Mouse (Mus musculus) urinary bladder, postnatal 10 days (tissue): ENCODE results near the gene Rspo1.
A peak's percentile ranks its signal among the peaks of the same experiment; 100 is the strongest.
"Not testable (repeated sequence)": the region's sequence is repeated elsewhere in the genome, so short reads cannot be mapped to it uniquely, and the experiment has no call there.

ENCODE experiments used
- DNase-seq: peaks from one replicate; pipeline ENCODE4 v3.0.0; 2022; ENCODE audit warnings: low spot score

The Rspo1 gene

DNA sequence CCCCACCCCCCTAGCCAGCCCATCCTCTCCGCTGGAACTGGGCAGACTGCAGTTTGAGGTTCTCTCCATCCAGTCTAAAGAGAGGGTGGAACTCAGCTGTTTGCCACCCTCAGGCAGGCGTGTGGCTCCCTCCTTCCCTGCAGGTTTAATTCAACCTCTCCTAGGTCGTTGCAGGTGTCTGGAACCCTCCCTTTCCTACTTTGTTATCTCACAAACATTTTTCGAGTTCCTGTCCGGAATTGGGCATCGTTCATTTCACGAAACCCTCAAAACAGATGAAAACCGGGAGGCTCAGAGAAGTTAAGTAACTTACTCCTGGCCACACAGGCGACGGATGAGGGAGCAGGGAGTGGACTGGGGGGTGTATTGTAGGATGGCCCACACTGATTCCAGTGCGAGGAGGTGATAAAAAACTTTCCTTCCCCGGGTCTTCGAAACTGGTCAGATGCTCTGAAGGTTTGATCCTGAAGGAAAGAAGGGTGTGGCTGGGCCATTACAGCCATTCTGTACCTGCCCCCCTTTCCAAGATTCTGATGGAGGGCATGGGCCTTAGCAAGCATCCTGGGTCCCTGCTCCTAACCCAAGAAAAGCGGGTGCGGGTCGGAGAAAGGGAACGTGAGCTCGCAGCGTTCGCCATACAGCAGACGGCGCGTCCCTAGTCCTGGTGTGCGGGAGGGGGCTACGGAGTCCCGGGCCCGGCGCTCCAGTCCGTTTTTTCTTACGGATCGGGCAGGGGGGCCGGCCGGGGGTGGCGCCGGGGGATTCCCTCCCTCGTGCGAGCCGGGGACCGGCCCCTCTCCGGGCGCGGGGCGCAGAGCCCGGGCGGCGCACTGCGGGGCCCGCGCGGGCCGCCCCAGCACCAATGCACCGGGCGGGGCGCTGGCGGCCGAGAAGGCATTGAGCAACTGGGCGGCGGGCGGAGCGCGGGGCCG is at the start of gene Rspo1:
Gene Rspo1 (plus strand): TSS at position 760 of the 932 bp plus-strand sequence.
- no peak for DNase-seq

DNA sequence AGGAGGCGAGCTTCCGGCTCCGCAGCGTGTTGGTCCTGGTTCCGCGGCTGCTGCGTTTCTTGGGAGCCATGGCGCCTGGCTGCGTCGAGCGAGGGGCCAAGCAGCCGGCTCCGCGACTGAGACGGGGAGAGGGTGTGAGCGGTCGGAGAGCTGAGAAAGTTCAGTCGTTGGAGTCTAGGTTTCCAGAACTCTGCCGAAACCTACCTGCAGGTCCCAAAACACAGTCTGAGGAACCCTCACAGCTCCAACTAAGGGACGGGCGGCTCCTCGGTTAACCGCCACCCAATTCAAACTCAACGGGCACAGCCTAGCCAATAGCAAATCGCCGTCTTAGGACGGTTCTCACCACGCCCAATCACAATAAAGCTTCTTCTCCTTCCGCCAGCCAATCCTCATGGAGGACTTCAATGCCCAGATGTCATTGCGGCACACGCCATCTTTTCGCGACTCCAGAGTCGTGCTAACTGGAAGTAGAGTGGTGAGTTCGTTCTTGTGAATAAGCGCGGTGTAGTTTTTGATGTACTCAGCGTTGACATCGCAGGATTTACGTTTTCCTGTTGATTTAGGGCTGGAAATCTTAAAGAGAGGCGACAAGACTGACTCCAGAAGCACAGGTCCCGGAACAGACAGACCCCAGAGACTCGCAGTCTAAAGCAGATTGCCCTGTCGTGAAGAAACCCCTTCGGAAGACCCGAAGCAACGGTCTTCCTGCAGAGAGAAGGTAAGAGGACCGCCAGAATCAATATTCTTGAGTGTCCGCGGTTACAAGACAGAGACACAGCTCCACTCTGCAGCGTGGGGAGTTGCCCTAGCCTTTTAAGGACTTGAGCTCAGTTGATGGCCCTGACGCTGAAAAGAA is 49.4 kb upstream of the Rspo1 start, which contains the start of gene 9930104L06Rik:
Gene 9930104L06Rik (plus strand): TSS at position 436 of the 859 bp plus-strand sequence.
- peak; percentile 64 for DNase-seq

GRCm38 (mm10) chr4:124939211-124939610 is 47.0 kb upstream of the Rspo1 start, which contains the start of gene Cdca8:
Cdca8 (minus strand) TSS chr4:124939311.
- DNase-seq = not testable (repeated sequence)

DNA sequence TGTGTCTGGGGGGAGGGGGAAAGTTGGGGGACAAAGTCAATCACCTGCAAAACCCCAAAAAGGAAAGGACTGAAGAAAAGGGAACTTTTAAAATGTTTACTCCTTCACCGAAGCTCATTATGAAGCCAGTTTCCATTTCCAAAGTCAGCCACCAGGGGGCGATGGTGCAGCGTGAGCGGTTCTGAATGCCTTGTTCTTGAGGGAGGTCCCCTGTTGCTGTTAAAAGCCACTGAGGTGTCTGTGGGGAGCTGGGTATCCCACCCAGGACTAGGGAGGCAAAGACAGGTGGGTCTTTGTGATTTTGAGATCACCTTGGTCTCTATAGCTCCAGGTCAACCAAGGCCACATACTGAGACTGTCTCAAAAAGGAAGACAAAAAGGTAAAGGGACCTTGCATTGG is 43.2 kb upstream of the Rspo1 start:
- peak; percentile 49 for DNase-seq

DNA sequence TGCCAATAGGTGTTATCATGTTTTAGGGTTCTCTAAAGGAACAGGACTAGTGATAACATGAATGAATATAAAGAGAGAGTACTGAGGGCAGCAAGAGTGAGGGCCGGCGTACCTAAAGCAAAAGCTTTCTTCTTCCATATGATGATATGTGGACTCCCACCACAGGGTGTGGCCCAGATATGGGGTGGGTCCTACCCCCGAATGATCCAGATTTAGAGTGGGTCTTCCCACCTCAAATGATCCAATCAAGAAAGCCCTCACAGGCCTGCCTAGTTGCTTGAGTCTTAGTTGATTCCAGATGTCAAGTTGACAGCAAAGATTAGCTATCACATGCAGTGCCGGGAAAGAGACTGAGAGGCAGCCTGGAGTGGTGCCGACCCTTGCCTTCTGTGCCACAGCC is 42.4 kb upstream of the Rspo1 start:
- no peak for DNase-seq

GRCm38 (mm10) chr4:124944961-124945360 is 41.3 kb upstream of the Rspo1 start:
- DNase-seq = no peak

DNA sequence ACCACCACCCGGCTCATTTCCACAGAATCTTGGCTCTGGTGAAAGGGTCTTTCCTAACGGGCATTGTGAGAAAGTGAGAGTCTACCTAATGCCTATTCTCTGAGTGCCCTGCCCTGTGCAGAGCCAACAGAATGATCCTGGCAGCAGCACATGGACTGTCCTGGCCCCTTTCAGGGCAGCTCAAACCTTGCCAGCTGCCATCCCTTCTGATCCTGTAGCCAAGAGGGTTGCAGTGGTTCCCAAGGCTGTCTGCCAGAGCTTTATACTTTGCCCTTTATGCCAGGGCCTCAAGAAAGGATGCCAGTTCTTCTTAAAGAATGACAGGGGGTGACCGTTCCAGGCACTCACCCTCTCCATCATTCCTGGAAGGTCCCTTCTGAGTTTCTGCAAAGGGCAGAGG is 36.7 kb upstream of the Rspo1 start:
- no peak for DNase-seq

- DNase-seq = no peak
Measured at GRCm38 (mm10) chr4:124950181-124951035, 35.8 kb upstream of the Rspo1 start.

- no peak for DNase-seq
Measured at GRCm38 (mm10) chr4:124951036-124951433, 35.2 kb upstream of the Rspo1 start.

DNA sequence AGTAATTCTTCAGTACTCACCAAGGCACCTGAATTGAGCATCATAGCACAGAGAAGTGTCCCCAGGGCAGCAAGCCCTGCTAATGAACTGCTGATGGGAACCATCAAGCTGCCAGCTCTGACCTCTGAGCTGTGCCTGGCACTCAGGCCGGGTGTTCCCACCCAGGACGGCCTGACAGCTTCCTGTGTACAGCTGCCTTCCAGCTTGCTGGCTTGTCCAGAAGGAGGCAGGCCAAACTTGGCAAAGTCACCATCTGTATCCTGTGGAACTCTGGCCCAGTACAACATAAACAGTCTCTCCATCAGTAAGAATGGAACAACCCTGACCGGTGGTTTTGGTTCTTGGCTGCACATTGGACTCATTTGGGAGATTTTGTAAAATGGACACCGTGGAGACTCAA is 32.7 kb upstream of the Rspo1 start:
- no peak for DNase-seq

GRCm38 (mm10) chr4:124957284-124957683 is 28.9 kb upstream of the Rspo1 start:
- no peak for DNase-seq

GRCm38 (mm10) chr4:124959062-124959461 is 27.2 kb upstream of the Rspo1 start:
- DNase-seq = no peak

DNA sequence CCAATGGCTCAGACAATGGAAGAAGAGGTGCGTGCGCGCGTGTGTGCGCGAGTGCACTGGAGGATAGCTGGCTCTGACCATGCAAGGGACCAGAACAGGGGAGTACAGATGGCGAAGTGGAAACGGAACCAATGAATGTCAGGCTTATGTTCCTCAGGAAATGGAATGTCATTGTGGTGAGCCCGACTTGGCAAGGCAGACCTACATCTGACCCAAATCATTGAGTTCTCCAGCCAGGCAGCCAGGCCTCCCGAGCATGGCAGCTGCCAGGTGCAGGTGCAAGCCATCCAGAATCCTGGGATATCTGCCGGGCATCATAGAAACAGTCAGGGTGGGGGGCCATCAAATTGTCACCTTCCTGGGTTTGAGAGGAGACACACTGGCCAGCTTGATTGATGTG is 25.3 kb upstream of the Rspo1 start:
- DNase-seq = no peak

- no peak for DNase-seq
Measured at GRCm38 (mm10) chr4:124962576-124962975, 23.7 kb upstream of the Rspo1 start.

DNA sequence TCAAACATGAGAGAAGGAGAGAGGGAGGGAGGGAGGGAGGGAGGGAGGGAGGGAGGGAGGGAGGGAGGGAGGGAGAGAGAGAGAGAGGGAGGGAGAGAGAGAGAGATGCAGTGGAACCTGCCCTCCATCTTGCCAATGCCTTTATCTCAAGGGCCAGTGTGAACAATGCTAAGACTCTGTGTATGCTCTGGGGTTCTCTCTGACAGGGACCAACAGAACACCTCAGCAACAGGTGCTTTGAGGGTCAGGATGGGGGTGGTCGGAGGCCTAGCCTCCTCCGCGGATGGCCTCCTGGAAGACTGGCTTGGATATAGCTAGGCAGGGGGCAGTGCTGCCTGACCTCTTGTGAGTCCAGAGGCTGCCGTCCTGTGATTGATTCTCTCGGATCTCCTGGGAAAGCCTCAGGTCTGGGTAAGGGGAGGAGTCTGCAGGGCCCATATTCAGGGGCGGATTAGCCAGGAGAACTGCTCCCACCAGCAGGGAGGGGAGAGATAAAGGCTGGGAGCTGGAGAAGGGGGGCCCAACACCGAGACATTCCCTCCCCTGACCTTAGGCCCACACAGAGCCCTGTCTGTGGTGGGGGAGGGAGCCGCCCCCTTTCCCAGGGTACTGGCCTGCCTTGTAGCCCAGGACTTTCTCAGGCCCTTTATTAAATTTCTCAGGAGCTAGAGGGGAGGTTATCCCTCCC is 21.2 kb upstream of the Rspo1 start:
- DNase-seq = no peak

DNA sequence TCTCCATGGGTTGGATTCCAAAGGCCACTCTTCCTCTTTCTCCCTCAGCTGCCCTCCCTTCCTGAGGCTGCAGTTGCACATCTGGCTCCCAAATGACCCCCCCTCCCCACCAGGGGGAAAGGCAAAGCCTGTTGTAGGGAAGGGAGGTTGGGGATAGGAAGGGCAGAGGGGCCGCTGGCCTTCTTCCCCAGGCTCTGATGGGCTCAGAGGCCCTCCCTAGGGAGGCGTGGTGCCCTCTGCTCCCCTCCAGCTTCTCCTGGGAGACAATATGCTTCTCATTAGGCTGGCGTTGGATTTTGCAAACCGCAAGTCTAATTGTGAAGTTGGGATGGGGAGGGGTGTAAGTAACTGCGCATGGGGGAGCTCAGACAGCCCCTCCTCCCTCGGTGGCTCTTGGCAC is 17.5 kb upstream of the Rspo1 start:
- DNase-seq = no peak

- DNase-seq = no peak
Measured at GRCm38 (mm10) chr4:124969219-124969848, 16.9 kb upstream of the Rspo1 start.

DNA sequence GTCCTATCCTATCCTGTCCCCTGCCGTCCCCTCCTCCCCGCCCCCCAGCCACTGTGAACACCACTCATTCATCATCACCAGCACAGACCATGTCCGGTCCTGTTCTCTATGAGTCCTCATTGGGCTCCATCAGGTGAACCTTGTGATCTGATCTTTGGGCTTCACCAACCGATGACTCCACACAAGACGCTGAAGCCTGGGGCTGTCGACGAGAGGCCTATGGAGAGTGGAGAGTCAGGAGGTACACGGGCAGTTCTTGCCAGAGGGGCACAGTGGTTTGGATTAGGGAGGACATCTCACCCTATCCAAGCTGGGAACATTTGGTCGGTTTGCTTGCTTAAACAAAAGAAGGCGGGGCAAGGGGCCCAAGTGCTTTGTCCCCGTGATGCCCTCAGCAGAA is 16.0 kb upstream of the Rspo1 start:
- no peak for DNase-seq

GRCm38 (mm10) chr4:124970677-124971076 is 15.6 kb upstream of the Rspo1 start:
- no peak for DNase-seq

- DNase-seq = no peak
Measured at GRCm38 (mm10) chr4:124971094-124971493, 15.1 kb upstream of the Rspo1 start.

DNA sequence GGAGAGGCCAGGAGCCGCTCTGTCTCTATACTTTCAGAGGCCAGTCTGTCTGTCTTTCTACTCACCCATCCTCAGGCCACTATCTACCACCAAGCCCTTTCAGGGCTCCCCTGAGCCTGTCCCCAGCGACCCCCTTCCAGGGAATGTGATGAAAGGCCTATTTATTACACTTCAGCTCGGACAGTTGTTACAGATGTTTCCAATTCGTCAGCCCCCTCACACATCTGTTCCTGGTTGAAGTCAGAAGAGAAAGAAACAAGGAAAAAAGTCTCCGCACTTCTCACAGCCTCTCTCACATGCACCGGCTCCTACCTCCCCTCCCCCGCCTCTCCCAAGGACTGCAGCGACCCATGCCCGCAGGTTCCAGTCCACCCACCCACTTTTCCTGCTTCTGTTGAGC is 13.9 kb upstream of the Rspo1 start:
- no peak for DNase-seq
